Comparison of ENCODE assay signal across 24 mouse cellular contexts in the genomic region with DNA sequence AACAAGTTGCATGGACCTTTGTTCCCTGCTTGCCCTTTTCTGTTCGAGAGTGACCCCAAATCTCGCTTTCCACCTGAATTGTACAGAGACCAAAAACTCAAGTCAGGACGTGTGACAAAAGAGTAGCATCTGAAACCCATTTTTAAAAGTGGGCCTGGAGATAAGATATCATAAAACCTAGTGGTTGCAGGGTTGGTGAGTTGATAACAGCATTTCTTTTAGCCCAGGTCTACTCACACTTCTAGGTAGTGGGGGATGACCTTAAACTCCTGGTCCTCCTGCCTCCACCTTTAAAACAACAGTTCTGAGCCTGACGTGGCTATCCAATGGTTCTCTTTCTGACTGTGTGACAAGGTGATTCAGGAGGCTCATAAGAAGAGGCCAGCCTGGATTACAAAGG. TPM values are rescaled to one million over a fixed set of nuclear protein-coding genes. Genes with fewer than 3 reads are reported as not detected.
DNase-seq lines count a peak whose midpoint lies in the region; ATAC-seq and TF ChIP-seq lines count a peak whose summit lies in the region.
"Had no signal": no experiment of that assay in that cellular context is flagged by ENCODE, and none has a peak within 500 bp of the region (broad histone marks: within the 10 kb centered on the region; RNA-seq: fewer than 3 reads in every experiment).

No protein-coding gene starts in this region.

- no peak for TF ChIP-seq CTCF in liver, embryonic 14.5 days (IDR thresholded peaks at IDR 0.05; ENCODE audit: low read depth)
- no peak for TF ChIP-seq CTCF in liver, postnatal 0 days (IDR thresholded peaks at IDR 0.05; ENCODE audit: low read depth)
- TF ChIP-seq CTCF in lung, adult 2 months (IDR thresholded peaks at IDR 0.05; ENCODE audit: insufficient read depth, low read length), result no peak

- H3K27me3 ChIP-seq in heart, embryonic 10.5 days (ENCODE audit: insufficient read depth, poor library complexity, severe bottlenecking), result no peaks in the 10 kb centered on the region
- no peaks in the 10 kb centered on the region for H3K27me3 ChIP-seq in heart, embryonic 11.5 days (ENCODE audit: control insufficient read depth, insufficient read depth, low read length)
- H3K27me3 ChIP-seq in liver, embryonic 14.5 days (ENCODE audit: control insufficient read depth, insufficient read depth, low read length), result no peaks in the 10 kb centered on the region
- no peaks in the 10 kb centered on the region for H3K27me3 ChIP-seq in liver, postnatal 0 days (ENCODE audit: insufficient read depth, low read length)
- no peaks in the 10 kb centered on the region for H3K27me3 ChIP-seq in intestine, embryonic 16.5 days (replicated peaks; ENCODE audit: control insufficient read depth, insufficient read depth, low read length)
- H3K27me3 ChIP-seq: CH12.LX; embryonic facial prominence, embryonic 13.5 days; forebrain, embryonic 12.5 days; forebrain, embryonic 15.5 days; hindbrain, embryonic 12.5 days; hindbrain, embryonic 15.5 days had no signal

- no peak overlapping the region for H3K4me2 ChIP-seq in heart, embryonic 11.5 days
- H3K4me2 ChIP-seq in liver, embryonic 14.5 days (ENCODE audit: low read depth), result no peak overlapping the region
- H3K4me2 ChIP-seq in liver, postnatal 0 days (ENCODE audit: low read depth, low read length), result no peak overlapping the region
- no peak overlapping the region for H3K4me2 ChIP-seq in intestine, embryonic 16.5 days (ENCODE audit: low read depth, low read length)
- H3K4me2 ChIP-seq: embryonic facial prominence, embryonic 13.5 days; forebrain, embryonic 12.5 days; forebrain, embryonic 15.5 days; hindbrain, embryonic 12.5 days; hindbrain, embryonic 15.5 days had no signal

- ATAC-seq in heart, embryonic 11.5 days (replicated peaks; ENCODE audit: insufficient number of reproducible peaks, low FRiP score, low TSS enrichment), result no peak
- no peak for ATAC-seq in liver, embryonic 14.5 days (ENCODE audit: insufficient read depth)
- no peak for ATAC-seq in liver, postnatal 0 days
- no peak for ATAC-seq in intestine, embryonic 16.5 days
- ATAC-seq: activated CD4-positive, CD25-positive, alpha-beta regulatory T cell, adult 4 months; forebrain, embryonic 15.5 days had no signal

- H3K36me3 ChIP-seq in heart, embryonic 10.5 days, result peaks cover 64% of the 10 kb centered on the region
- H3K36me3 ChIP-seq in heart, embryonic 11.5 days (ENCODE audit: control insufficient read depth, insufficient read depth, low read length), result peaks cover 27% of the 10 kb centered on the region
- peaks cover 49% of the 10 kb centered on the region for H3K36me3 ChIP-seq in liver, embryonic 14.5 days (replicated peaks; ENCODE audit: control insufficient read depth, insufficient read depth, low read depth)
- peaks cover 26% of the 10 kb centered on the region; the same call in 1 of the 2 replicates for H3K36me3 ChIP-seq in liver, postnatal 0 days (replicated peaks; ENCODE audit: insufficient read depth, low read length)
- H3K36me3 ChIP-seq in intestine, embryonic 16.5 days (ENCODE audit: control insufficient read depth, insufficient read depth, low read length), result 0 out of 2 replicates have a peak, but pooled peaks cover 5% of the 10 kb centered on the region

- TF ChIP-seq EP300 in liver, embryonic 14.5 days (IDR thresholded peaks at IDR 0.05; ENCODE audit: low read depth), result 0 out of 2 replicates have a peak, but pooled peaks have one; percentile 10
- TF ChIP-seq EP300 in liver, postnatal 0 days (IDR thresholded peaks at IDR 0.05; ENCODE audit: low read depth), result no peak

- peak; percentile 55 for DNase-seq in heart, embryonic 10.5 days (ENCODE audit: low spot score)
- DNase-seq in liver, embryonic 14.5 days (ENCODE audit: low read depth in 3 of 3, low spot score in 3 of 3), result no peak
- DNase-seq in liver, postnatal 0 days, result no peak
- DNase-seq in cerebellum, adult 11 months, result no peak
- DNase-seq in lung, adult 2 months, result no peak
- DNase-seq: adrenal gland, adult 8-10 months; adrenal gland, postnatal 25 days; B cell, adult 2 months; cerebellum, adult 18-20 months; cerebellum, adult 9-10 months; cerebellum, postnatal 25 days; gastrocnemius, postnatal 14 days; heart, adult 18-20 months had no signal

- WGBS in heart, embryonic 10.5 days, result 60% methylated on average over 4 of the region's 4 CpGs
- 56% methylated on average over 4 of the region's 4 CpGs for WGBS in heart, embryonic 11.5 days (ENCODE audit: insufficient replicate concordance)
- WGBS in liver, embryonic 14.5 days (ENCODE audit: insufficient replicate concordance), result 37% methylated on average over 4 of the region's 4 CpGs
- WGBS in liver, postnatal 0 days (ENCODE audit: insufficient replicate concordance), result 46% methylated on average over 4 of the region's 4 CpGs
- 74% methylated on average over 4 of the region's 4 CpGs for WGBS in intestine, embryonic 16.5 days
- WGBS in lung, adult 2 months, result 83% methylated on average over 4 of the region's 4 CpGs

- H3K4me1 ChIP-seq in heart, embryonic 10.5 days, result no peaks in the 10 kb centered on the region; the same call in 1 of the 2 replicates
- no peaks in the 10 kb centered on the region for H3K4me1 ChIP-seq in heart, embryonic 11.5 days (ENCODE audit: control insufficient read depth, insufficient read depth, low read length)
- H3K4me1 ChIP-seq in liver, embryonic 14.5 days (replicated peaks; ENCODE audit: control insufficient read depth in 2 of 2, insufficient read depth in 2 of 2, low read length in 1 of 2), result peaks cover 5 to 7% of the 10 kb centered on the region in 2 experiments; a peak in 3 of 4 replicates
- H3K4me1 ChIP-seq in liver, postnatal 0 days (ENCODE audit: insufficient read depth), result no peaks in the 10 kb centered on the region
- H3K4me1 ChIP-seq in intestine, embryonic 16.5 days (ENCODE audit: control insufficient read depth, insufficient read depth, low read length), result 0 out of 2 replicates have a peak, but pooled peaks cover 2% of the 10 kb centered on the region
- peaks cover 4% of the 10 kb centered on the region for H3K4me1 ChIP-seq in lung, adult 2 months (ENCODE audit: control insufficient read depth, insufficient read depth, low read length)
- H3K4me1 ChIP-seq: embryonic facial prominence, embryonic 10.5 days; embryonic facial prominence, embryonic 13.5 days; forebrain, embryonic 12.5 days; forebrain, embryonic 15.5 days; hindbrain, embryonic 12.5 days; hindbrain, embryonic 15.5 days had no signal

- no peak overlapping the region for H3K9ac ChIP-seq in heart, embryonic 11.5 days (ENCODE audit: low read depth, low read length)
- no peak overlapping the region for H3K9ac ChIP-seq in liver, embryonic 14.5 days (replicated peaks)
- no peak overlapping the region for H3K9ac ChIP-seq in liver, postnatal 0 days (replicated peaks)
- H3K9ac ChIP-seq in intestine, embryonic 16.5 days (ENCODE audit: low read depth, low read length), result no peak overlapping the region
- H3K9ac ChIP-seq: embryonic facial prominence, embryonic 13.5 days; forebrain, embryonic 12.5 days; forebrain, embryonic 15.5 days; hindbrain, embryonic 12.5 days; hindbrain, embryonic 15.5 days had no signal

- no peak overlapping the region for H3K4me3 ChIP-seq in heart, embryonic 10.5 days
- H3K4me3 ChIP-seq in heart, embryonic 11.5 days (ENCODE audit: low read depth, low read length), result no peak overlapping the region
- no peak overlapping the region for H3K4me3 ChIP-seq in liver, embryonic 14.5 days (ENCODE audit: insufficient read depth in 1 of 2, low read depth in 2 of 2, low read length in 2 of 2)
- H3K4me3 ChIP-seq in liver, postnatal 0 days (ENCODE audit: low read depth, low read length), result no peak overlapping the region
- no peak overlapping the region for H3K4me3 ChIP-seq in intestine, embryonic 16.5 days (ENCODE audit: low read length)
- no peak overlapping the region for H3K4me3 ChIP-seq in lung, adult 2 months (replicated peaks; ENCODE audit: extremely low read depth, low read depth, low read length)
- H3K4me3 ChIP-seq: embryonic facial prominence, embryonic 10.5 days; embryonic facial prominence, embryonic 13.5 days; erythroblast, embryonic 14.5 days; forebrain, embryonic 12.5 days; forebrain, embryonic 15.5 days; hindbrain, embryonic 12.5 days; hindbrain, embryonic 15.5 days had no signal

- H3K27ac ChIP-seq in heart, embryonic 10.5 days, result no peak overlapping the region
- no peak overlapping the region for H3K27ac ChIP-seq in heart, embryonic 11.5 days (ENCODE audit: low read depth, low read length)
- no peak overlapping the region for H3K27ac ChIP-seq in liver, embryonic 14.5 days
- no peak overlapping the region for H3K27ac ChIP-seq in liver, postnatal 0 days (ENCODE audit: low read depth)
- peak overlapping the region; percentile 51; the same call in 1 of the 2 replicates for H3K27ac ChIP-seq in intestine, embryonic 16.5 days (ENCODE audit: low read length)
- H3K27ac ChIP-seq: embryonic facial prominence, embryonic 10.5 days; embryonic facial prominence, embryonic 13.5 days; forebrain, embryonic 12.5 days; forebrain, embryonic 15.5 days; hindbrain, embryonic 12.5 days; hindbrain, embryonic 15.5 days had no signal

- no peak for TF ChIP-seq POLR2A in lung, adult 2 months (IDR thresholded peaks at IDR 0.05; ENCODE audit: borderline replicate concordance, extremely low read depth, low read depth, low read length)

- H3K9me3 ChIP-seq in heart, embryonic 10.5 days, result no peaks in the 10 kb centered on the region
- no peaks in the 10 kb centered on the region for H3K9me3 ChIP-seq in heart, embryonic 11.5 days (replicated peaks; ENCODE audit: control insufficient read depth, low read length)
- no peaks in the 10 kb centered on the region for H3K9me3 ChIP-seq in liver, embryonic 14.5 days (ENCODE audit: control insufficient read depth, low read length)
- no peaks in the 10 kb centered on the region for H3K9me3 ChIP-seq in liver, postnatal 0 days (ENCODE audit: low read length)
- no peaks in the 10 kb centered on the region for H3K9me3 ChIP-seq in intestine, embryonic 16.5 days (ENCODE audit: control insufficient read depth, low read length)
- H3K9me3 ChIP-seq: embryonic facial prominence, embryonic 10.5 days; embryonic facial prominence, embryonic 13.5 days; forebrain, embryonic 12.5 days; forebrain, embryonic 15.5 days; hindbrain, embryonic 12.5 days; hindbrain, embryonic 15.5 days had no signal

RNA-seq across cellular contexts. Expression of a gene that starts 53.2 kb away (rescaled TPM):
- 22.0 and 28.5 TPM in 2 replicates for polyA plus RNA-seq in heart, embryonic 10.5 days (2016; fragmentation: Nextera tagmentation; extraction: Ambion mirVana)
- polyA plus RNA-seq in heart, embryonic 11.5 days (2014; fragmentation: Nextera tagmentation; extraction: Ambion mirVana), result 17.1 and 17.7 TPM in 2 replicates
- polyA plus RNA-seq in liver, embryonic 14.5 days (2012; rRNA removed), result 6.7 and 10.4 TPM in 2 replicates
- 25.4 and 25.6 TPM in 2 replicates for polyA plus RNA-seq in liver, embryonic 14.5 days (2014; fragmentation: Nextera tagmentation; extraction: Ambion mirVana)
- polyA plus RNA-seq in liver, postnatal 0 days (2015; fragmentation: Nextera tagmentation; extraction: Ambion mirVana), result 11.8 and 16.8 TPM in 2 replicates
- polyA plus RNA-seq in intestine, embryonic 16.5 days (2015; fragmentation: Nextera tagmentation; extraction: Ambion mirVana), result 22.5 and 23.5 TPM in 2 replicates
- 38.8 and 60.1 TPM in 2 replicates for polyA plus RNA-seq in lung, adult 2 months (2012; rRNA removed)
